Mouse (Mus musculus): ENCODE measurements at regions not wholly inside any gene's neighbourhood (a gene's known extent, or its start where the extent isn't known, plus 50 kb on each side); places are given as distances from the start of the nearest gene placed in this dataset.

- Histone ChIP-seq H3K4me2 (no peak overlapping the region), H3K27ac (no peak overlapping the region), H3K27me3 (no peaks in the 10 kb centered on the region), H3K4me1 (replicated peaks) (no peaks in the 10 kb centered on the region), H3K36me3 (no peaks in the 10 kb centered on the region), H3K9ac (no peak overlapping the region), H3K9me3 (replicated peaks) (no peaks in the 10 kb centered on the region), H3K4me3 (no peak overlapping the region)
- no peak for ATAC-seq (replicated peaks; ENCODE audit: insufficient number of reproducible peaks, insufficient read depth, low FRiP score, low read depth)
- 69% methylated on average over 1 of the region's 1 CpGs for WGBS
Measured at GRCm38 (mm10) chr2:74178106-74178505, 267.0 kb upstream of the Atp5g3 start.

DNA sequence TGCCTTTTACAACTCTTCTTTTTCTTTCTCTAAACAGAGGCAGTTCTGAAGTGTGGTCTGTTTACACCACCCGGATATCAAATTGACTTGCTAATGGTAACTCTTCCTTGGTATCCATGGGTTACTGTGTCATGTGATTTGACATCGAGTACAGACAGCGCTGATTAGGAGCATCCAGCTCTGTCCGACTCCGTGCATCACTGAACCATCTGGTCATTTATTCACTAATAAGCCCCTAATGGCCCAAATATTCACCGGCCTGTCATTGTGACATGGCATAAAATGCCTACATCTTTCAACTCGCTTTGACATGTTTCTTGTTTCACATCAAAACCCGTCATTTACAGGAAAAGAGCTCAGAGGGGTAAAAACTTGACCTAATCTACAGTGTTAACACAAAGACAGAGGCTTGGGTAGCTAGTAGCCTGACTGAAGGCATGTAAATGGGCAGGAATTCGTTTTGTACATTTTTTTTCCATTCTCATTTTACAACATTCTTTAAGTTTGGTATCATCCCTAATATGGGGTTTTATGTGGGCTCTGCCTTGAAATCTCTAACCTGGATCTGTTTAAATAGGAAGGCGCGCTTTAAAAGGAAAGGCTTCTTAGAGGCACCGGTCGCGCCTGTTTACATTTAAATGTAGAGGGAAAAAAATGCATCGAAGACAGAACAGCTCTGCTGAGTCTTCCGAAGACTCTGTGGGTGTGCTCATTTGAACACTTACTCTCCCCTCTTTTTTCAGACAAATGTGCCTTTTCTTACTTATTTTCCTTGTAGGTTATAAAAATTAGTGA is 257.8 kb upstream of the Atp5g3 start:
- Histone ChIP-seq H3K9ac (no peak overlapping the region), H3K36me3 (no peaks in the 10 kb centered on the region), H3K4me1 (replicated peaks) (no peaks in the 10 kb centered on the region), H3K27ac (no peak overlapping the region), H3K9me3 (replicated peaks) (no peaks in the 10 kb centered on the region), H3K4me2 (no peak overlapping the region), H3K4me3 (no peak overlapping the region), H3K27me3 (no peaks in the 10 kb centered on the region)
- no peak for ATAC-seq (replicated peaks; ENCODE audit: insufficient number of reproducible peaks, insufficient read depth, low FRiP score, low read depth)
- 65% methylated on average over 16 of the region's 16 CpGs for WGBS

DNA sequence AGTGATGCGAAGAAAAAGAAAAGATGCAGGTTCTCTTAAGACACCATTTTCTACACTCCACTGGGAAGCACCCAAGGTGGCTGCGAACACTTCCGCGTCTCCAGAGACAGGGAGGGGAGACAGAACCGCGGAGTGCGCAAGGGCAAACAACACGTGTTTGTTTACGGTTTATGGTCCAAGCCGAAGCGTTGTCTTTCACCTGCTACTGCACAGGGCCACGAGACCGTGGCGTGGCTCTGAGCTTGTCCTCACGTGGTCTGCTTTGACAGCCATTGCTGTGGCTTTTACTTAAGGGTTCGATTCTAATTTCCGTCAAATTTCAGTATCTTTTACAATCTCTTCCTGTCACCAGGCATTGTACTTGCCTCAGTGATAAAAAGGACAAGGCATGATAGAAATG is 257.2 kb upstream of the Atp5g3 start:
- no peaks in the 10 kb centered on the region for H3K36me3 ChIP-seq
- no peak overlapping the region for H3K4me2 ChIP-seq
- no peaks in the 10 kb centered on the region for H3K4me1 ChIP-seq (replicated peaks)
- no peak overlapping the region for H3K4me3 ChIP-seq
- no peak overlapping the region for H3K9ac ChIP-seq
- H3K27me3 ChIP-seq = no peaks in the 10 kb centered on the region
- no peak for ATAC-seq (replicated peaks; ENCODE audit: insufficient number of reproducible peaks, insufficient read depth, low FRiP score, low read depth)
- WGBS = 88% methylated on average over 17 of the region's 17 CpGs
- no peaks in the 10 kb centered on the region for H3K9me3 ChIP-seq (replicated peaks)
- no peak overlapping the region for H3K27ac ChIP-seq

- H3K4me3 ChIP-seq = no peak overlapping the region
- ATAC-seq (replicated peaks; ENCODE audit: insufficient number of reproducible peaks, insufficient read depth, low FRiP score, low read depth) = no peak
- H3K4me1 ChIP-seq (replicated peaks) = peaks cover 10% of the 10 kb centered on the region
- no peaks in the 10 kb centered on the region for H3K36me3 ChIP-seq
- 80% methylated on average over 6 of the region's 6 CpGs for WGBS
- no peak overlapping the region for H3K9ac ChIP-seq
- no peaks in the 10 kb centered on the region for H3K9me3 ChIP-seq (replicated peaks)
- H3K27ac ChIP-seq = no peak overlapping the region
- no peaks in the 10 kb centered on the region for H3K27me3 ChIP-seq
- no peak overlapping the region for H3K4me2 ChIP-seq
Measured at GRCm38 (mm10) chr2:74154062-74154461, 242.9 kb upstream of the Atp5g3 start.

DNA sequence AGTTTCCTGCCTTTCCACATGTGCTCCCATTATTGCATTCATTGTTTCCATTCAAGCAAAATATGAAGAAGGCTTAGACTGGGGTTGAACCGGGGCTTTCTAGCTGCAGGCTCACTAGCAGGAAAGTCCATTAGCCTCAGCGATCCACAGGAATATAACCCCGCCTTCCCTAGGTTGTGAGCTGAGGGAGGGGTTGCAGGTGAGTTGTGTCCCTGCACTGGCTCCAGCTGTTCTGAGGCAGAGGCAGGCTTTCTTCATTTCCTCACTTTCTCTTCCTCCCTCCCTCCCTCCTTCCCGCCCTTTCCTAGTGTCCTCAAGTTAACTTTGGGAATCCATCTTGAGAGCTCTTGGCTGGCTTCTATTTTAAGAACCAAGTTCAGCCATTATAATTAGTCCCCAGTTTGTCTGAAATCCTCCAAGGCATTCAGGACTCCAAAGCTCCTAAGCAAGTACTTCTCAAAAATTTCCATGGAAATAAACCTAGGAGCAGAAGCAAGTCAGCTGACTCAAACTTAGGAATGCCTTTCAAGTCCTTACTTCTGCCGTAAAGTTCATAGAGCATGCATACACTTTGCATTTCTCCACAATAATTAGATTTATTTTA is 242.2 kb upstream of the Atp5g3 start:
- Histone ChIP-seq H3K9ac (no peak overlapping the region), H3K4me3 (no peak overlapping the region), H3K4me1 (replicated peaks) (peaks cover 10% of the 10 kb centered on the region), H3K9me3 (replicated peaks) (no peaks in the 10 kb centered on the region), H3K36me3 (no peaks in the 10 kb centered on the region), H3K27me3 (no peaks in the 10 kb centered on the region), H3K27ac (no peak overlapping the region), H3K4me2 (no peak overlapping the region)
- ATAC-seq (replicated peaks; ENCODE audit: insufficient number of reproducible peaks, insufficient read depth, low FRiP score, low read depth) = no peak
- WGBS = 54% methylated on average over 5 of the region's 5 CpGs

GRCm38 (mm10) chr2:74152534-74153246 is 241.6 kb upstream of the Atp5g3 start:
- Histone ChIP-seq H3K27ac (no peak overlapping the region), H3K9me3 (replicated peaks) (no peaks in the 10 kb centered on the region), H3K4me2 (no peak overlapping the region), H3K4me1 (replicated peaks) (peaks cover 10% of the 10 kb centered on the region), H3K27me3 (no peaks in the 10 kb centered on the region), H3K4me3 (no peak overlapping the region), H3K36me3 (no peaks in the 10 kb centered on the region), H3K9ac (no peak overlapping the region)
- 64% methylated on average over 8 of the region's 8 CpGs for WGBS
- ATAC-seq (replicated peaks; ENCODE audit: insufficient number of reproducible peaks, insufficient read depth, low FRiP score, low read depth) = no peak

GRCm38 (mm10) chr2:74147193-74147592 is 236.1 kb upstream of the Atp5g3 start:
- H3K27me3 ChIP-seq = no peaks in the 10 kb centered on the region
- no peak overlapping the region for H3K4me2 ChIP-seq
- 68% methylated on average over 4 of the region's 4 CpGs for WGBS
- H3K9me3 ChIP-seq (replicated peaks) = no peaks in the 10 kb centered on the region
- H3K4me1 ChIP-seq (replicated peaks) = no peaks in the 10 kb centered on the region
- H3K36me3 ChIP-seq = no peaks in the 10 kb centered on the region
- ATAC-seq (replicated peaks; ENCODE audit: insufficient number of reproducible peaks, insufficient read depth, low FRiP score, low read depth) = no peak
- no peak overlapping the region for H3K27ac ChIP-seq
- H3K9ac ChIP-seq = no peak overlapping the region
- no peak overlapping the region for H3K4me3 ChIP-seq

DNA sequence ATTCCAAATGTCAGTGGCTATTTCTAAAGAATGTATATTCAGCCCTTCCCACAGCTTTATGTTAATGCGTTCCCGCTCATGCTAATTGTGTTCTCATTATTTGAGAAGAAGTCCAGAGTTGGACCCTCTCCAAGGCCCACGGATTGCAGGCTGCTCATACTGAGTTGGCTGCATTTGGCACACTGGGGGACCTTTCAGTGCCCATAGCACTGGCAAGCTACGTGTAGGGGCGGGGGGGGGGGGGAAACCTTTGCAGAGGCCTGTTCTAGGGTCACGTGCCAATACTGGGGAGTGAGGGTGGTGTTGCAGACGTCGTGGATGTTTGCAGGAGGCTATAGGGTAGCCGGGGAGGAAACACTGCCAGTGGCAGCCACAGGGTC is 225.5 kb upstream of the Atp5g3 start:
- Histone ChIP-seq H3K36me3 (no peaks in the 10 kb centered on the region), H3K27me3 (no peaks in the 10 kb centered on the region), H3K27ac (no peak overlapping the region), H3K9me3 (replicated peaks) (no peaks in the 10 kb centered on the region), H3K9ac (no peak overlapping the region), H3K4me3 (no peak overlapping the region), H3K4me2 (no peak overlapping the region), H3K4me1 (replicated peaks) (no peaks in the 10 kb centered on the region; the same call in 1 of the 2 replicates)
- no peak for ATAC-seq (replicated peaks; ENCODE audit: insufficient number of reproducible peaks, insufficient read depth, low FRiP score, low read depth)
- WGBS = 26% methylated on average over 9 of the region's 9 CpGs

GRCm38 (mm10) chr2:74135963-74136623 is 225.0 kb upstream of the Atp5g3 start:
- H3K9ac ChIP-seq = no peak overlapping the region
- no peak overlapping the region for H3K27ac ChIP-seq
- H3K4me3 ChIP-seq = no peak overlapping the region
- no peak for ATAC-seq (replicated peaks; ENCODE audit: insufficient number of reproducible peaks, insufficient read depth, low FRiP score, low read depth)
- WGBS = 52% methylated on average over 15 of the region's 15 CpGs
- peak overlapping the region; percentile 6; the same call in 1 of the 2 replicates for H3K4me2 ChIP-seq
- peaks cover 3% of the 10 kb centered on the region; the same call in 1 of the 2 replicates for H3K27me3 ChIP-seq
- no peaks in the 10 kb centered on the region for H3K36me3 ChIP-seq
- H3K9me3 ChIP-seq (replicated peaks) = no peaks in the 10 kb centered on the region
- no peaks in the 10 kb centered on the region; the same call in 1 of the 2 replicates for H3K4me1 ChIP-seq (replicated peaks)

DNA sequence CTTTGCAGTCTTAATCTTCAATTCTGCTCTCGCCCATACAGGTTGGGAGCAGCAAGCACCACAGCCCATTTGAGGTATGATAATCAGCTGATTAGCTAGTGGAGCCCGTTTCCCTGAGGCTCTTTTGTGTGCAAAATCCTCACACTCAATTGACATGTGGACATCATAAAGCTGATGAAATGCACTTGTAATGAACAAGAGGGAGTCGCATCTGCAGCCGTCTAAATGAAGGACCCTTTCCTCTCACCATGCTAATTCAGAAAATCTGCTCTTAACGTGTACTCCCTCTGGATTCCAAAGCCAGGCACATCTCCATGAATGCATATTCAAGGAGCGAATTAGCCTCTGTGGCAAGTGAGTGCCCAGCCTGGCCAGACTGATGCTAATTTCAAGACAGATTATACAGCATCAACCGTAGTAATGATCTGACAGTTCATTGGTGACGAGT is 219.0 kb upstream of the Atp5g3 start:
- H3K27me3 ChIP-seq = peaks cover 12% of the 10 kb centered on the region
- ATAC-seq (replicated peaks; ENCODE audit: insufficient number of reproducible peaks, insufficient read depth, low FRiP score, low read depth) = no peak
- WGBS = 20% methylated on average over 8 of the region's 8 CpGs
- no peaks in the 10 kb centered on the region for H3K9me3 ChIP-seq (replicated peaks)
- H3K36me3 ChIP-seq = no peaks in the 10 kb centered on the region
- peak overlapping the region; percentile 67 for H3K4me2 ChIP-seq
- no peak overlapping the region for H3K27ac ChIP-seq
- H3K9ac ChIP-seq = no peak overlapping the region
- H3K4me1 ChIP-seq (replicated peaks) = peaks cover 18% of the 10 kb centered on the region
- peak overlapping the region; percentile 41; the same call in 1 of the 2 replicates for H3K4me3 ChIP-seq
